Mouse (Mus musculus) urinary bladder, adult 2 months (tissue): ENCODE results near the gene Flt3l. TPM values are rescaled to one million over a fixed set of nuclear protein-coding genes. Genes with fewer than 3 reads are reported as not detected.
"Not testable (repeated sequence)": the region's sequence is repeated elsewhere in the genome, so short reads cannot be mapped to it uniquely, and the experiment has no call there.

ENCODE experiments used
- DNase-seq: peaks from one replicate; pipeline ENCODE4 v3.0.0; 2022; ENCODE audit warnings: low spot score
- polyA plus RNA-seq: library from polyadenylated mRNA; depleted of rRNA; stranded (reverse); fragments of >200 nt; gene quantifications from 2 replicates; pipeline ENCODE4 v1.2.3, GENCODE M21; 2012

The Flt3l gene
- polyA plus RNA-seq, 1 experiment, result 83.1 TPM

DNA sequence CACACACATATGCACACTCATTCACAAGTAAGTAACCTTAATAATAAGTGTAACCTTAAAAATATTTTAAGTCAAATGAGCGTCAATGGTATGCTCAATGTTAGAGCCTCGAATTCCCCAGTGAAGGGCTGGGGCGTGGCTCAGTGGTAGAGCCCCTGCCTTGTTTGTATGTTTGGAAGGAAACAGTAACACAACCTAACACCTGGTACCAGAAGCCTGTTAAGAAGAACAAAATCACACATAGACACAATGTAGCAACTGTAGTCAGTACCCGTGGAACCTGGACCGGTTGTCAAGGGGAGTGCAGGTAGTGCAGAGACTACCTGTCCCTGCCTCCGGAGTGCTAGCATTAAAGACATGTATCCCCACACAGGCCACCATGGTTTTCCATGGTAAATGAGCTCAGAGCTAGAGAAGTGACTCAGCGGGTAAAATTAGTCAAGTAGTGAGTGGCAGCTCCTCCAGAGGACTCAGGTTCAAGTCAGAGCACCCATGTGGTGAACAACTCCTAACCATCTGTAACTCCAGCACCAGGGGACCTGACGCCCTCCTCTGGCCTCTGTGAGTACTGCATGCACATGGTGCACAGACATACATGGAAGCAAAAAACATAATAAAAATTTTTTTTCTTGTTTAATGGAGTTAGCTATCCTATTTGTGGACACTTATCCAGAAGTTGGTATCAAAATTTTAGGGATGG lies 37.5 kb downstream of the Flt3l start:
- DNase-seq, result no peak

DNA sequence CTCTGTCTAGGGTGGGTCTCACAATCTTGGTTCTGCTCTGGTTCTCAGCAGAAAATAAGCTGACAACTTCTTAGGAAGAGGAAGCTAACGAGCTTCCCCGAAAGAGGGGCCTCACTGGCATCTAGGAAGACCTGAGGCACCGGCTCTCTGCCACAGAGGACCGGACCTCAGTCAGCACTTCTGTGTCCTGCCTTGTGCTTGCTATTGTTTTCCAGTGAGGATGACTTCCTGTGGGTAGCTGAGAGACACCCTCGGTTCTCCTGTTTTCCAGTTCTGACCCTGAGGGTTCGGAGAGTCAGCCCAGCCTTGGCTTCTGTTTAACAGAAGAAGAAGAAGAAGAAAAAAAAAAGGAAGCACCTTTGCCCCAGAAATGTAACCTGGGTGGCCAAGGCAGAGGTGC lies 38.8 kb downstream of the Flt3l start:
- no peak for DNase-seq

DNA sequence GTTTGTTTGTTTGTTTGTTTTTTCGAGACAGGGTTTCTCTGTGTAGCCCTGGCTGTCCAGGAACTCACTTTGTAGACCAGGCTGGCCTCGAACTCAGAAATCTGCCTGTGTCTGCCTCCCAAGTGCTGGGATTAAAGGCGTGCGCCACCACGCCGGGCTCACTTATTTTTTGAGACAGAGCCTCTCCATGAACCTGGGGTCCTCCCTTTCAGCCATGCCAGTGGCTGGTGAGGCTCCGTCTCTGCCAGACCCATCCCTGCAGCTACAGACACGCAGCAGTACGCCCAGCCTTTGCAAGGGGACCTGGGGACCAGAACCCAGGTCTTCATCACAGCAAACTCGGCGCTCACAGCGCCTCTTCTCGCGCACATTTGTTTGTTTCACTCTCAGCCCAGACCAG lies 40.3 kb downstream of the Flt3l start:
- not testable (repeated sequence) for DNase-seq

DNA sequence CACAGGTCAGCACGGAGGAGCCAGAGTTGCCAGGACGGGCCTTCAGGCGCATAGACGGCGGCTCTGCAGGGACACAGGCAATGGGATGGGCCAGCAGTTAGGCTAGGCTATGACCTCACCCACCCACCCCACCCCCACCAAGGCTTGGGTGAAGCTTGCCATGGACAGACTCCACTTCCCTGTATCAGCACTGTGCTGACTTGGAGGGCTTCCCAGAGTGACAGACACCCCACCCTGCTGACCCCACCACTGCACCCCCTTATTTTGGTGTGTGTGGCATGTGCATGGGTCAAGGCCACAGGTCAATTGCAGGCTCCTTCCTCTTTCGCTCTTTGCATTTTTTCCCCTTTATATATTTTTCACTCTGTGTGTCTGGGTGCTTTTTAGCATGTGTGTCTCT lies 40.9 kb downstream of the Flt3l start:
- no peak for DNase-seq

GRCm38 (mm10) chr7:45094121-45094520 lies 42.1 kb downstream of the Flt3l start:
- no peak for DNase-seq

- DNase-seq, result no peak
Measured at GRCm38 (mm10) chr7:45093516-45093905, 42.7 kb downstream of the Flt3l start.

- DNase-seq, result no peak
Measured at GRCm38 (mm10) chr7:45092828-45093515, 43.3 kb downstream of the Flt3l start.

DNA sequence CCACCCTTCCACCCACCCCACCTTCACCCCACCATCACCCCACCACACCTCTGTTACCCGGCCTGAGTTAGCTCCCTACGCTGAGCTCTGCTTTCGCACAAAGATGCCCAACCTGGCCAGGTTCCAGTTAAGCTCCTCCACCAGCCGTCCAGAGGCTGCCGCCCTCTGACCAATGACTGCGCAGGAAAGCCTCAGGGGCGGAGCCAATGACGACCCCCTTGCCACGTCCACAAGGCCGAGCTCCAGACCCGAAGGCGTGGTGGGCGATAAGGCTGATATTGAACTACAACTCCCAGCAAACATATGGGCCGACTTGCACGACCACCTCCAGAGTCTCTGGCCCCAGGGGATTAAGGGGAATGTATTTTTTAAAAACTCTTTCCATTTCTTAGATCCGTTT lies 44.2 kb downstream of the Flt3l start, which contains the start of gene Rcn3:
TSS of gene Rcn3 (minus strand) at position 174 of the 400 bp plus-strand sequence.
- no peak for DNase-seq

DNA sequence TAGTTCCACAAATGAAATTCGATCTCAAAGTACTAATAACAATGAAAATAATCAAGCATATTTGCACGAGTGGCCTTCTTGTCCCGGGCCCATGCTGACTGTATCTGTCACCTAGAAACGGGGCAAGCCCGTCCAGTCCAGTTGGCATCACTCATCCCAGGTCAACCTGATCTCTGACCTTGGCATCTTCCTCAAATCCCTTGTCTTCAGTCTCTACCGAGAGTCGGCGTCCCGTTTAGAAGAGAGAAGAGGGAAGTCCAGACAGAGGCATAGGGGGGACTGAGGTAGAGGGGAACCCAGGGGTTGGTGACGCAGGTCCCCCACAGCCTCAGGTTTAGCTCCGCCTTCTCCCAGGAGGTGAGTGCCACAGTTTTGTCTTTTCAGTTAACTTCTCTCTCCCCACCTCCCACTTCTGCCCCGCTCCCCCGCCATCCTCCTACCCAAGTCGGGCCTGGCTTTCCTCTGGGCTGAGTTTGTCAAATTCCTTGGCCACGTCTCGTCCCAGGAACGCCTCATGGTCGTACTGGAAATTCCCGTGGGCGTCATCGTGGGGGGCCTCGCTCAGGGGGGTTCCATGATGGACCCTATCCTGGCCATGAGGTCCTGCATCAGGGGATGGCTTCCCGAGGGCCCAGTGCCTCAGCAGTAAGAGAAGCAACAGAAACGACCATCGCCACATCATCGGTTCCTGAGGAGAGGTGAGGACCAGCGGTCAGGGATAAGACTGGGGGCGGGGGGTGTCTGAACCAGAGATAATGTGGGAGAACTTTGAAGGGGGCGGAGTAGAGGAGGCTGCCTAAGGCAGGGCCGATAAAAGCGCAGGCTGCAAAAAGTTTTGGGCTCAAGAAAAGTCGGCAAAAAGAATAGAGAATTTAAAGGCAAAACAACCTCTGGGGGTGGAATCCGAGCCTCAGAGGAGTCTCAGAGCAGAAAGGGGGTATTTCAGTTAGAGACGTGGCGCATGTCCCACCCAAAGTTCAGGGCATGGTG lies 44.9 kb downstream of the Flt3l start:
- no peak for DNase-seq

GRCm38 (mm10) chr7:45090251-45090977 lies 45.8 kb downstream of the Flt3l start:
- no peak for DNase-seq

DNA sequence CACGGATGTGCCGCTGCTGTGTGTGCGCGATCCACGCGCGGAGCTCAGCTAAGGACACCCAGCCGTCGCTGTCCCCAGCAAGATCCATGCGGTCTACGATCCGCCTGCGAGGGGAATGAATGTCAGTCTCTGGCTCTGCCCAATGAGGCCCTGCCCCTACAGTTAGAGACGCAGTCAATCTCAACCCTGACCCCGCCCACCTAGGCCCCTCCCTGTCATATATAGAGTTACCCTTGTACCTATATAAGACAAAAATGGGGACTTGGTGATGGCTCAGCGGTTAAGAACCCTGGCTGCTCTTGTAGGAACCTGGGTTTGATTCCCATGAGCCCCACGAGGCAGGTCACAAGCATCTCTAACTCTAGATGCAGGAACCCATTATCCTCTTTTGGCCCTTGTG lies 47.6 kb downstream of the Flt3l start:
- no peak for DNase-seq

- DNase-seq, result no peak
Measured at GRCm38 (mm10) chr7:45086084-45086483, 50.1 kb downstream of the Flt3l start.

- DNase-seq, result no peak
Measured at GRCm38 (mm10) chr7:45083300-45083890, 52.8 kb downstream of the Flt3l start.

DNA sequence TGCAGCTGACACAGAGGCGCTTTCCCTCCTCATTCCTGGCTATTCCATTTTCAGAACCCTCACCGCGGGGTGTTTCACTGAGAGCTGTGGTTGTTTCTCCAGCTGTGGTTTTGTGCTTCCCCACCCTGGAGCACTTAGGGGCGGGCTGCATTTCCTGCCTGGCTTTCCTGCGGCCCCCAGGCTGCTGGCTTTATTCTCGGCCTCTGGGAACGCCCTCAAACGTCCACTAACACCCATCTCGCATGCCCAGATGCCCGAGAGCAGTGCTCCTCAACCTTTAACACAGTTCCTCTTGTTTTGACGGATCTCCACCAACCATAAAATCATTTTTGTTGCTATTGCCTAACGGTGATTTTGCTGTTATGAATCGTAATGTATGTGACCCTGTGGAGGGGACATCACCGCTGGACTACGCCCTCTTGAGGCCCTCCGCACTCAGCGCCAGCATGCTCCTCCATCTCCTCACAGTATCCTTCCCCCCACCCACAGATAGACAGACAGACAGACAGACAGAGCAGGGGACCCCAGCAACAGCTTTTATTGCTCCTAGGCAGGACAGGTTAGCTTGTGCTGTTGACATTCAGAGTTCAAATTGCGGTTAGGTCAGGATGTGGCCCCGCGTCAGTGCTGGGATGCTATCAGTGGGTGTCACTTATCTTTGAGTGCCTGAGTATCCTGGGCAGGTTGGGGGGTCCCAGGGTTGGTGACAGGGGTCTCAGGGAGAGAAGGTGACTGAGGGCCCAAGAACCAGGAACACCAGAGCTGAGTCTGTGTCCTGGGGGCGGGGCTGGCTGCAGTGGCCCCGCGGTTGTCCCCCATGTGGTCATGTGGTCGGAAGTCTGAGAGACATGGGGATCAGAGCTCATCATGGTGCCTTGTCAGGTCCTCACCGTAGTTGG lies 53.6 kb downstream of the Flt3l start:
- DNase-seq, result no peak

DNA sequence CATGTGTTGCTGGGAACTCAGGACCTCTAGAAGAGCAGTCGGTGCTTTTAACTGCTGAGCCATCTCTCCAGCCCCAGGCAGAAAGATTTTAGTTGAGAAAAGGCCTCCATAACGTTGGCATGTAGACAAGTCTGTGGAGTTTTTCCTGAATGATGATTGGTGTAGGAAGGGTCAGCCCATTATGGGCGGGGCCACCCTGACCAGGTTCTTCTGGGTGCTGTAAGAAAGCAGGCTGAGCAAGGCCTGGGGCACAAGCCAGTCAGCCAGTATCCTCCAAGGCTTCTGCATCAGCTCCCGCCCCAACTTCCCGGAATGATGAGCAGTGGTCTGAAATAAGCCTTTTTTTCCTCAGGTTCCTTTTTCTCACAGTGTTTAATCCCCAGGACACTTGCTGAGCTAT lies 55.2 kb downstream of the Flt3l start:
- DNase-seq, result no peak

DNA sequence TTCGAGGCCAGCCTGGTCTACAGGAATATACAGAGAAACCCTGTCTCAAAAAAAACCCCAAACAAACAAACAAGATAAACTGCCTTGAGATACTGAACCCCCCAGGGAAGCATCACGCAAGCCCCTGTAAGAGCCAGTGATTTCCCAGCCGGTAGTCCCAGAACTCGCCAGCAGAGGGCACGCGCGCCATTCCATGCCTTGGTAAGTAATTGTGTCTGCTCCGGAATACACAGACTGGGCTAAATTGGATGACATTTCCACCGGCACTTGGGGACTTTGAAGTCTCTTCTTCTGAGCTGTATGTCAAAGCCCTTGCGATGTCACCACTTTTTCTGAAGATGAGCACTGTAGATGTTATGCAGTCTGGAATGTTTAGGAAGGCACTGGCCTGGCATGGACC lies 56.4 kb downstream of the Flt3l start:
- DNase-seq, result peak; percentile 79
